Mouse (Mus musculus): ENCODE measurements around the gene Mllt10. TPM values are rescaled to one million over a fixed set of nuclear protein-coding genes. Genes with fewer than 3 reads are reported as not detected.

The Mllt10 gene
- polyA plus RNA-seq, 1 experiment = 12.5 TPM

DNA sequence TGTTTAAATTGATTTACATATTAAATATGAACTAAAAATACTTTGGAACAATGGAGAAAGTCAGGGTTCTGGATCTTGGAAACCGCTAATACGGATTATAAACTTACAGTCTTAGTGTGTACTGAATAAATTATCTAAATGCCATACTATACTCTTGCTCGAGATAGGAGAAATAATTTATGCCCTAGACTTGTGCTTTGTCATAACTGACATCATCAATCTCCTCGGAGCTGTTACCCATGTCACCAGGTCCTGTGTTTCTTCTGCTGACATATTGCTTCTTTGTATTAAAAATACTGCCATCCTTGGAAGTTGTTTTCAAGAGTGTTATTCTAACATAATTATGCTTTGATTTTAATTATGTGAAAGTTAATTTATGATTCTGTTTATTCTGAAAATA lies 140.2 kb downstream of the Mllt10 start:
- Histone ChIP-seq H3K79me2 (ENCODE audit: control insufficient read depth, insufficient read depth) (no peaks in the 10 kb centered on the region), H3ac (ENCODE audit: control insufficient read depth, insufficient read length) (no peak overlapping the region), H3K27me3 (ENCODE audit: control insufficient read depth, insufficient read depth, insufficient read length) (no peaks in the 10 kb centered on the region), H3K36me3 (ENCODE audit: control insufficient read depth, insufficient read depth) (peaks cover 26% of the 10 kb centered on the region), H3K4me2 (ENCODE audit: low read depth) (no peak overlapping the region), H3K4me3 (no peak overlapping the region)
- TF ChIP-seq TCF3 (IDR thresholded peaks at IDR 0.05; ENCODE audit: insufficient read length, low read depth) = no peak

- no peak overlapping the region for H3K4me2 ChIP-seq (ENCODE audit: low read depth)
- no peak overlapping the region for H3K4me3 ChIP-seq
- no peaks in the 10 kb centered on the region for H3K79me2 ChIP-seq (ENCODE audit: control insufficient read depth, insufficient read depth)
- TF ChIP-seq TCF12 (IDR thresholded peaks at IDR 0.05; ENCODE audit: insufficient read depth, poor library complexity, severe bottlenecking) (no peak), MYOD1 (IDR thresholded peaks at IDR 0.05; ENCODE audit: control insufficient read depth in 1 of 3, insufficient read length in 2 of 3, low read depth in 2 of 3) (no peak), CEBPB (IDR thresholded peaks at IDR 0.05; ENCODE audit: insufficient read depth, poor library complexity, severe bottlenecking) (peak; percentile 88), POLR2A (IDR thresholded peaks at IDR 0.05; ENCODE audit: insufficient read length, low read depth) (no peak)
- H3ac ChIP-seq (ENCODE audit: control insufficient read depth, insufficient read length) = no peak overlapping the region
- peaks cover 32% of the 10 kb centered on the region for H3K36me3 ChIP-seq (ENCODE audit: control insufficient read depth, insufficient read depth)
- no peaks in the 10 kb centered on the region for H3K27me3 ChIP-seq (ENCODE audit: control insufficient read depth, insufficient read depth, insufficient read length)
Measured at GRCm38 (mm10) chr2:18195691-18196396, 140.8 kb downstream of the Mllt10 start.

- no peak for TF ChIP-seq MYOD1 (IDR thresholded peaks at IDR 0.05; ENCODE audit: control insufficient read depth in 1 of 3, insufficient read length in 2 of 3, low read depth in 2 of 3)
- TF ChIP-seq POLR2AphosphoS2 (IDR thresholded peaks at IDR 0.05; ENCODE audit: insufficient read length, low read depth) = no peak
- no peak for TF ChIP-seq MAX (IDR thresholded peaks at IDR 0.05; ENCODE audit: low read depth)
- no peak for TF ChIP-seq MYOG (IDR thresholded peaks at IDR 0.05; ENCODE audit: control insufficient read depth in 1 of 3, insufficient read depth in 1 of 3, insufficient read length in 2 of 3, low read depth in 2 of 3)
- TF ChIP-seq USF1 (IDR thresholded peaks at IDR 0.05; ENCODE audit: low read depth) = no peak
- TF ChIP-seq TCF3 (IDR thresholded peaks at IDR 0.05; ENCODE audit: insufficient read length, low read depth) = no peak
- no peak for TF ChIP-seq SRF (IDR thresholded peaks at IDR 0.05; ENCODE audit: control insufficient read depth, insufficient read length, low read depth)
- TF ChIP-seq TCF12 (IDR thresholded peaks at IDR 0.05; ENCODE audit: insufficient read depth, poor library complexity, severe bottlenecking) = no peak
- TF ChIP-seq CEBPB (IDR thresholded peaks at IDR 0.05; ENCODE audit: insufficient read depth, poor library complexity, severe bottlenecking) = no peak
- no peak for TF ChIP-seq E2F4 (IDR thresholded peaks at IDR 0.05; ENCODE audit: insufficient read depth)
- TF ChIP-seq REST (IDR thresholded peaks at IDR 0.05; ENCODE audit: insufficient read depth, insufficient read length) = no peak
- no peak for TF ChIP-seq POLR2A (IDR thresholded peaks at IDR 0.05; ENCODE audit: insufficient read length, low read depth)
- Histone ChIP-seq H3ac (ENCODE audit: control insufficient read depth, insufficient read length) (no peak overlapping the region), H3K4me3 (no peak overlapping the region), H3K79me2 (ENCODE audit: control insufficient read depth, insufficient read depth) (no peaks in the 10 kb centered on the region), H3K4me2 (ENCODE audit: low read depth) (no peak overlapping the region), H3K27me3 (ENCODE audit: control insufficient read depth, insufficient read depth, insufficient read length) (no peaks in the 10 kb centered on the region), H3K36me3 (ENCODE audit: control insufficient read depth, insufficient read depth) (peaks cover 57% of the 10 kb centered on the region)
Measured at GRCm38 (mm10) chr2:18201820-18202462, 146.9 kb downstream of the Mllt10 start.

GRCm38 (mm10) chr2:18202923-18203322 lies 147.9 kb downstream of the Mllt10 start:
- Histone ChIP-seq H3K36me3 (ENCODE audit: control insufficient read depth, insufficient read depth) (peaks cover 48% of the 10 kb centered on the region), H3K79me2 (ENCODE audit: control insufficient read depth, insufficient read depth) (no peaks in the 10 kb centered on the region), H3ac (ENCODE audit: control insufficient read depth, insufficient read length) (no peak overlapping the region), H3K4me3 (no peak overlapping the region), H3K4me2 (ENCODE audit: low read depth) (no peak overlapping the region), H3K27me3 (ENCODE audit: control insufficient read depth, insufficient read depth, insufficient read length) (no peaks in the 10 kb centered on the region)
- no peak for TF ChIP-seq POLR2AphosphoS2 (IDR thresholded peaks at IDR 0.05; ENCODE audit: insufficient read length, low read depth)
- TF ChIP-seq POLR2A (IDR thresholded peaks at IDR 0.05; ENCODE audit: insufficient read length, low read depth) = no peak
- TF ChIP-seq TCF12 (IDR thresholded peaks at IDR 0.05; ENCODE audit: insufficient read depth, poor library complexity, severe bottlenecking) = no peak
- TF ChIP-seq USF1 (IDR thresholded peaks at IDR 0.05; ENCODE audit: low read depth) = no peak
- TF ChIP-seq SRF (IDR thresholded peaks at IDR 0.05; ENCODE audit: control insufficient read depth, insufficient read length, low read depth) = no peak
- TF ChIP-seq TCF3 (IDR thresholded peaks at IDR 0.05; ENCODE audit: insufficient read length, low read depth) = no peak
- TF ChIP-seq E2F4 (IDR thresholded peaks at IDR 0.05; ENCODE audit: insufficient read depth) = no peak

DNA sequence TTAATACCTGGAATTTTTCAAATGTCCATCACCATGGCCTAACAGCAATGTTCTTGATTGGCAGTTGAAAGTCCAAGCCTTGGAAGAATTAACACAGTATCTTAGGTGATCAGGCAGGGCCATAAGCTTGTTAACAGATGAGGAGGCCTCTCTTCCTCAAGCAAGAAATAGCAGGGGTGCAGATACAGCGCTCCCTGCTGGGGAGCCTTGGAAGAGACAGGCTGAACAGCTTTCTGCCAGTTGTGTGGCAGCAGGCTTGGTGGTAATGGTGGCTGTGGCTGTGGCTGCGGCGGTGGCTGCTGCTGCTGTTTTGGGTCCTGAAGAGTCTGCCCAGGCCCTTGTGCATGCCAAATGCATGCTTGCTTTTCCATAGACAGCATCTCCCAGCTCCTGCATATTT lies 150.1 kb downstream of the Mllt10 start:
- Histone ChIP-seq H3K4me2 (ENCODE audit: low read depth) (no peak overlapping the region), H3K27me3 (ENCODE audit: control insufficient read depth, insufficient read depth, insufficient read length) (no peaks in the 10 kb centered on the region), H3K36me3 (ENCODE audit: control insufficient read depth, insufficient read depth) (peaks cover 45% of the 10 kb centered on the region), H3K4me3 (no peak overlapping the region), H3K79me2 (ENCODE audit: control insufficient read depth, insufficient read depth) (no peaks in the 10 kb centered on the region), H3ac (ENCODE audit: control insufficient read depth, insufficient read length) (no peak overlapping the region)
- TF ChIP-seq TCF12 (IDR thresholded peaks at IDR 0.05; ENCODE audit: insufficient read depth, poor library complexity, severe bottlenecking) = no peak
- TF ChIP-seq TCF3 (IDR thresholded peaks at IDR 0.05; ENCODE audit: insufficient read length, low read depth) = no peak
- no peak for TF ChIP-seq POLR2A (IDR thresholded peaks at IDR 0.05; ENCODE audit: insufficient read length, low read depth)
- no peak for TF ChIP-seq MAX (IDR thresholded peaks at IDR 0.05; ENCODE audit: low read depth)
- no peak for TF ChIP-seq CEBPB (IDR thresholded peaks at IDR 0.05; ENCODE audit: insufficient read depth, poor library complexity, severe bottlenecking)
- TF ChIP-seq MYOG (IDR thresholded peaks at IDR 0.05; ENCODE audit: control insufficient read depth in 1 of 3, insufficient read depth in 1 of 3, insufficient read length in 2 of 3, low read depth in 2 of 3) = no peak
- peak; percentile 48 for TF ChIP-seq POLR2AphosphoS2 (IDR thresholded peaks at IDR 0.05; ENCODE audit: insufficient read length, low read depth)
- no peak for TF ChIP-seq USF1 (IDR thresholded peaks at IDR 0.05; ENCODE audit: low read depth)

Measured in myocyte (in vitro differentiated cells).